Comparison of ENCODE assay signal across 12 mouse cellular contexts in genomic region chr4:151454611-151455010, GRCm38 (mm10).
A peak's percentile ranks its signal among the peaks of the same experiment; 100 is the strongest.
DNase-seq lines count a peak whose midpoint lies in the region; ATAC-seq lines count a peak whose summit lies in the region.
"Had no signal": no experiment of that assay in that cellular context is flagged by ENCODE, and none has a peak within 500 bp of the region (broad histone marks: within the 10 kb centered on the region; RNA-seq: fewer than 3 reads in every experiment).

No protein-coding gene starts in this region.

- peaks cover 35% of the 10 kb centered on the region for H3K4me1 ChIP-seq in hindbrain, embryonic 14.5 days (replicated peaks; ENCODE audit: control insufficient read depth, insufficient read depth, low read length)
- peaks cover 5% of the 10 kb centered on the region; the same call in 1 of the 2 replicates for H3K4me1 ChIP-seq in hindbrain, embryonic 11.5 days (replicated peaks; ENCODE audit: control insufficient read depth, insufficient read depth, low read length)
- peaks cover 20% of the 10 kb centered on the region; the same call in 1 of the 2 replicates for H3K4me1 ChIP-seq in limb, embryonic 10.5 days
- H3K4me1 ChIP-seq: liver, embryonic 15.5 days had no signal

- H3K27me3 ChIP-seq in hindbrain, embryonic 14.5 days (ENCODE audit: control insufficient read depth, insufficient read depth, low read length), result no peaks in the 10 kb centered on the region
- no peaks in the 10 kb centered on the region for H3K27me3 ChIP-seq in hindbrain, embryonic 11.5 days (ENCODE audit: control insufficient read depth, insufficient read depth, low read length)
- H3K27me3 ChIP-seq in limb, embryonic 10.5 days (ENCODE audit: low read depth, poor library complexity, severe bottlenecking), result peaks cover 7% of the 10 kb centered on the region; the same call in 1 of the 2 replicates
- H3K27me3 ChIP-seq: liver, embryonic 15.5 days had no signal

- H3K36me3 ChIP-seq in hindbrain, embryonic 14.5 days (replicated peaks; ENCODE audit: control insufficient read depth, insufficient read depth), result no peaks in the 10 kb centered on the region
- no peaks in the 10 kb centered on the region for H3K36me3 ChIP-seq in hindbrain, embryonic 11.5 days (ENCODE audit: control insufficient read depth, insufficient read depth, low read length)
- no peaks in the 10 kb centered on the region for H3K36me3 ChIP-seq in limb, embryonic 10.5 days
- H3K36me3 ChIP-seq: kidney, embryonic 15.5 days; liver, embryonic 15.5 days had no signal

- H3K9ac ChIP-seq in hindbrain, embryonic 14.5 days, result no peak overlapping the region
- H3K9ac ChIP-seq in hindbrain, embryonic 11.5 days (ENCODE audit: low read depth, low read length), result no peak overlapping the region
- H3K9ac ChIP-seq: kidney, embryonic 15.5 days; liver, embryonic 15.5 days had no signal

- no peak overlapping the region for H3K4me3 ChIP-seq in hindbrain, embryonic 14.5 days (replicated peaks; ENCODE audit: low read length)
- no peak overlapping the region for H3K4me3 ChIP-seq in hindbrain, embryonic 11.5 days (ENCODE audit: low read depth, low read length)
- no peak overlapping the region for H3K4me3 ChIP-seq in limb, embryonic 10.5 days
- H3K4me3 ChIP-seq: erythroblast, embryonic 14.5 days; kidney, embryonic 15.5 days; liver, embryonic 15.5 days had no signal

- 82% methylated on average over 3 of the region's 3 CpGs for WGBS in hindbrain, embryonic 14.5 days
- WGBS in hindbrain, embryonic 11.5 days, result 80% methylated on average over 3 of the region's 3 CpGs
- WGBS in limb, embryonic 10.5 days, result 99% methylated on average over 3 of the region's 3 CpGs

- DNase-seq in adrenal gland, adult 2 months, result peak; percentile 16
- no peak for DNase-seq in adrenal gland, adult 18-20 months (ENCODE audit: low spot score in 2 of 2)
- no peak for DNase-seq in hindbrain, embryonic 14.5 days (ENCODE audit: low spot score)
- no peak for DNase-seq in hindbrain, embryonic 11.5 days (ENCODE audit: low spot score)
- DNase-seq in NIH3T3 (ENCODE audit: low read depth), result peak; percentile 31
- DNase-seq in cerebellum, postnatal 10 days, result peak; percentile 87 to 91
- DNase-seq in limb, embryonic 10.5 days (ENCODE audit: low spot score), result no peak
- no peak for DNase-seq in ovary, postnatal 14 days (ENCODE audit: low spot score)
- DNase-seq: right cerebral cortex, postnatal 4 days had no signal

- ATAC-seq in hindbrain, embryonic 14.5 days (ENCODE audit: low FRiP score), result no peak
- no peak for ATAC-seq in hindbrain, embryonic 11.5 days (ENCODE audit: low FRiP score)

- H3K4me2 ChIP-seq in hindbrain, embryonic 14.5 days (replicated peaks), result no peak overlapping the region
- H3K4me2 ChIP-seq in hindbrain, embryonic 11.5 days (replicated peaks; ENCODE audit: low read depth, low read length), result no peak overlapping the region
- H3K4me2 ChIP-seq: kidney, embryonic 15.5 days; liver, embryonic 15.5 days had no signal

- peak overlapping the region; percentile 34; the same call in 1 of the 2 replicates for H3K27ac ChIP-seq in hindbrain, embryonic 14.5 days
- H3K27ac ChIP-seq in hindbrain, embryonic 11.5 days (ENCODE audit: low read depth, low read length), result no peak overlapping the region
- no peak overlapping the region for H3K27ac ChIP-seq in limb, embryonic 10.5 days
- H3K27ac ChIP-seq: kidney, embryonic 15.5 days; liver, embryonic 15.5 days had no signal

- no peaks in the 10 kb centered on the region for H3K9me3 ChIP-seq in hindbrain, embryonic 14.5 days (ENCODE audit: control insufficient read depth, low read length)
- no peaks in the 10 kb centered on the region for H3K9me3 ChIP-seq in hindbrain, embryonic 11.5 days (ENCODE audit: control insufficient read depth, low read length)
- H3K9me3 ChIP-seq in limb, embryonic 10.5 days (replicated peaks), result no peaks in the 10 kb centered on the region
- H3K9me3 ChIP-seq: kidney, embryonic 15.5 days; liver, embryonic 15.5 days had no signal

Comparison
In these comparisons a context has a peak if more than half of its experiments do, and no peak if none do; other contexts are left out.
1. DNase-seq: peak in adrenal gland, adult 2 months (single experiment), NIH3T3 (single experiment) and cerebellum, postnatal 10 days (2 of 2); none in adrenal gland, adult 18-20 months (0 of 2), hindbrain, embryonic 14.5 days (single experiment), hindbrain, embryonic 11.5 days (single experiment), limb, embryonic 10.5 days (single experiment) and ovary, postnatal 14 days (single experiment).